Mouse (Mus musculus) Muller cell, postnatal 12 days (primary cell): ENCODE results near the gene Mocs1.

Experiments
- DNase-seq: peaks from one replicate; pipeline ENCODE4 v3.0.0-alpha.2; 2015; ENCODE audit errors: inconsistent ontology term

Gene Mocs1

GRCm38 (mm10) chr17:49481876-49482275 is 53.7 kb downstream of the Mocs1 start:
- no peak for DNase-seq

GRCm38 (mm10) chr17:49484435-49484834 is 56.3 kb downstream of the Mocs1 start:
- DNase-seq = no peak

GRCm38 (mm10) chr17:49489098-49489497 is 60.9 kb downstream of the Mocs1 start:
- no peak for DNase-seq

- no peak for DNase-seq
Observed at GRCm38 (mm10) chr17:49493276-49493675, 65.1 kb downstream of the Mocs1 start.

GRCm38 (mm10) chr17:49498169-49498568 is 70.0 kb downstream of the Mocs1 start:
- no peak for DNase-seq

GRCm38 (mm10) chr17:49499635-49500034 is 71.5 kb downstream of the Mocs1 start:
- DNase-seq = no peak

GRCm38 (mm10) chr17:49500234-49500633 is 72.1 kb downstream of the Mocs1 start:
- no peak for DNase-seq

GRCm38 (mm10) chr17:49503246-49503900 is 75.2 kb downstream of the Mocs1 start:
- no peak for DNase-seq
